Mouse (Mus musculus): ENCODE measurements around the gene Dgke.
"Not testable (repeated sequence)": the region's sequence is repeated elsewhere in the genome, so short reads cannot be mapped to it uniquely, and the experiment has no call there.

Gene Dgke

DNA sequence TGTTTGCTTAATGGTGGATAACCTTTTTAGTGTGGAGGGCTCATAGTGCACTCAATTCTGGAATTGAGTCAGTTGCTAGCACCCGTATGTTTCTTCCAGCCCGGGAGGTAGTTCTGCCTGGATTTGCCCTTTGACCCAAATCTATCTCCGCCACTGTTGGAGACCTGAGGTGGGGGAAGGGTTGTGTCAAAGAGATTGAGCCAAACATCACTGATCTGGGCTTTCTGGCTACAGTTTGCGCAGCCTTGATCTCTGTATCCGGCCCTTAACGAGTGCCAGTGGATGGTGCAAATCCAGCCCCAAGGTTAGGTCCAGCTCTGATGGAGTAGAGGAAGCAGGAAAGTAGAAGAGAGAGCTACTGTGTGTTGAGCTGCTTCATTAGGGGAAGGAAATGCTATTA, 63.6 kb downstream of the Dgke start:
- in situ Hi-C loops (cut with MboI, MseI): no loop called here

DNA sequence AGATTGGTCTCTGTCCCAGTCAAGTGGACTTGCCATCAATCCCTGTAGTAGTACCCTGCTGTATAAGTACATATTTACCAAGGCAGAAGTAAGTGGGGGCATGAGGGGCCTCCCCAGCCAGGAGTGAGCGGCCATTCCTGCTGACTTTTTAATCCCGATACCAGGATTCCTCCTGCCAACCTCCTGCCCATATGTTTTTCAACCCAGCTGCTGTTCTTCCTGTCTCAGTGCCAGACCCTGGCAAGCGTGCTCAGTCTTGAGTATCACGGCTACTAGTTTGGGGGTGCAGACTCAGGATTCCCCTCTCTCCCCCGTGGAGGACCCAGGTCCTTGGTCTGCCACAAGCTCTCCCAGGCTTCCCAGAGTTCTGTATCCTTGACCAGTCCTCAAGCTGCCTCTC, 64.0 kb downstream of the Dgke start:
- in situ Hi-C loops (cut with MboI, MseI): no loop called here

- in situ Hi-C loops (cut with MboI, MseI): no loop called here
Measured at GRCm38 (mm10) chr11:89002068-89002467, 64.6 kb downstream of the Dgke start.

DNA sequence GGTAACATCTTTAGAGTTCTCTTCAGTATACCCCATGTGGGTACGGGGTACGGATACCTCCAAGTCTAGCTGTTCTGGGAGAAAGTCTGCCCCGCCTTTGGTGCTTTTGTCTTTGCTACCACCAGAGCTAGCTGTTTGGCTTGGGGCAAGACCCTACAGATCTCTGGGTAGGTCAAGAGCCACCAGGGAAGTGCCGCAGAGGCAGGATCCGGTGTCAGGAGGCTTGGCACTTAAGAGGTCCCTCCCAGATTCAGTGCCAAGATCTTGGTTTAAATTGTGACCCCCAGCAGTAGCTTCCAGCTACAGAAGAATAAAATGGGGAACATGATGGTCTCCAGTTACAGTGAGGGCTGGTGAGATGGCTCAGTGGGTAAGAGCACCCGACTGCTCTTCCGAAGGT, 65.1 kb downstream of the Dgke start:
- in situ Hi-C loops (cut with MboI, MseI): no loop called here

GRCm38 (mm10) chr11:89000527-89000819, 66.2 kb downstream of the Dgke start:
- in situ Hi-C loops (cut with MboI, MseI): no loop called here

DNA sequence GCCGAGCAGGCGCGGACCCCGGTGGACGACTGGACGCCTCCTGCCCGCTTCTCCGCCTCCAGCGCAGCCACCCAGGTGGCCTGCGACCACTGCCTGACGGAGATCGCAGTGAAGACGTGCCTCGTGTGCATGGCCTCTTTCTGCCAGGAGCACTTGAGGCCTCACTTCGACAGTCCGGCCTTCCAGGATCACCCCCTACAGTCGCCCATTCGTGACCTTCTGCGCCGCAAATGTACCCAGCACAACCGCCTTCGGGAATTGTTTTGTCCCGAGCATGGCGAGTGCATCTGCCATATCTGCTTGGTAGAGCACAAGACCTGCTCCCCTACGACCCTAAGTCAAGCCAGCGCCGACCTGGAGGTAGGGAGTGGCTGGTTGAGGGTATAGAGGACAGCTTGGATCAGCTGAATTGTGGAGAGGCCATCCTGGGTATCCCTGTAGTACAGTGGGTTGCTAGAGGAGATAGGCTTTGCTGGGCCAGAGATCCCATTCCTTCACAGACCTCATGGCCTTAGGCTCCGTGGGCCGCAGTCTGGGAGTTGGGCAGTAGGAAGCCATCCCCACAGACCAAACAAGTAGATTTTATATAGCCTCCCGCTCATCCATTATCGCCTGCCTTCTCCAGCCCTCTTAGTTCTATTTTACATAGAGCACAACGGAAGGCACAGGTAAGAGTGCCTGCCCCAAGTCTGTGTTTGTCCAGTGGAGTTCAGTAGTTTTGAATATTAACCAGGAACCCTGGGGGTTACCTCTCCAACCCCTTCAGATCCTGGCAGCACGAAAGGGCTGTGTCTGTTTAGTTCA, 66.7 kb downstream of the Dgke start:
- in situ Hi-C loops (cut with MboI, MseI): no loop called here

DNA sequence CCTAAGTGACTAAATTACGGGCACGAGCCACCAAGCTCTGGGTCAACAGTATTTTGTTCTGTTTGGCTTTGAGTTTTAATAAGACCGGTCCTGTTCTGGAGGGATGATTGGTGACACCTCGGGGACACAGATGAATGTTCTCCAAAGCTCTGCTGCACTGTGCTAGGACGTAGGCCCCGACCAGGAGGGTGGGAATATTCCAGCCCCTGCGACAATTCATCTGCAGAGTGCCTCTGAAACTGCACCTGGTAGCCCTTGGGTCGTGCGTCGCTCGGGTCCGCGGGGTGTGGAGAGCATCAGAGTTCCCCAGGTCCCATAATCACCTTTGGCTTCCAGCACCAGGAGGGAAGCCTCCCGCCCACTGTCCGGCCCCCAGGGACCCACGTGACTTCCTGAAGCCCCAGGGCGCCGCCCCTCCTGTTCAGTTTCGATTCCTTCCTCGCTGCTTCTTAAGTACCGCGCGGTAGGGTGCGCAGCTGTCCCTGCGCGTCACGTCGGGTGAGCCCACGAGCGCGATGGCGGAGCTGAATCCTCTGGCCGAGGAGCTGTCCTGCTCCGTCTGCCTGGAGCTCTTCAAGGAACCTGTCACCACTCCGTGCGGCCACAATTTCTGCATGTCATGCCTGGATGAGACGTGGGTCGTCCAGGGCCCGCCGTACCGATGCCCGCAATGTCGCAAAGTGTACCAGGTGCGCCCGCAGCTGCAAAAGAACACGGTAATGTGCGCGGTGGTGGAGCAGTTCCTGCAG, 67.5 kb downstream of the Dgke start, which contains the start of gene Trim25:
TSS of gene Trim25 (plus strand) at position 403 of the 749 bp plus-strand sequence.
- in situ Hi-C loops (cut with MboI, MseI): no loop called here

GRCm38 (mm10) chr11:88998406-88998805, 68.2 kb downstream of the Dgke start:
- in situ Hi-C loops (cut with MboI, MseI): no loop called here

- in situ Hi-C loops (cut with MboI, MseI): not testable (repeated sequence)
Measured at GRCm38 (mm10) chr11:88997343-88997742, 69.3 kb downstream of the Dgke start.

GRCm38 (mm10) chr11:88996427-88996826, 70.2 kb downstream of the Dgke start:
- in situ Hi-C loops (cut with MboI, MseI): no loop called here

- in situ Hi-C loops (cut with MboI, MseI): no loop called here
Measured at GRCm38 (mm10) chr11:88995616-88996015, 71.0 kb downstream of the Dgke start.

DNA sequence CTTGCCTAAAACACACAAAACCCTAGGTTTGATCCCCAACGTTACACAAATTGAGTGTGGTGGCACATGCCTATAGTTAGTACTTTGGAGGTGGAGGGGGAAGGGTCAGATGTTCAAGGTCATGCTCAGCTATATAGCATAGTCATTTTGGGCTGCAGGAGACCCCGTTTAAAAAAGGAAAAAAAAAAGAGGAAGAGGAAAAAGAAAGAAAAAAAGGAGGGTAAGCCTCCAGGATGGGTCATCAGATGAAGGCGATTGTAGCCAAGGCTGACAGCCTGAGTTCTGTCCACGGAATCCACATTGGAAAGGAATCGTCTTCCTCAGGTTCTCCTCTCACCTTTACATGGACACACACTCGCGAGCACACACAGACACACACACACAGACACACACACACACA, 72.2 kb downstream of the Dgke start:
- in situ Hi-C loops (cut with MboI, MseI): no loop called here

DNA sequence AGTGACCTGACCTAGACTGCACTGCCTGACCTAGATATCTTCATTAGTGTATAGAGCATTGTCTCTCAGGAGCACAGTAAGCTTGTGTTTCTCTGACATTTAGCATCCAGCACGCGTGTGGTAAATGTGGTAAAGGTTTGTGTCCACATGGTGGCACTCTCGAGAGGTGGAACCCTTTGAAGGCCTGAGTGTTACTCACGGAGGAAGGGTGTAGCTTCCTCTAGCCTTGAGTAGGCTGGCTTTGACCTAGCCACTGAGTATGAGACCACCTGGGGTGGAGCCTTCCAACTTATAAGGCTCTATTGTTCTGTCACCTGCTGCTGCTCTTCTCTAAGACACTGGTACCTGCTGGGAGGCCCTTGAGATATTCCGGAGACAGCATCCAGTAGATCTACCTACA, 73.0 kb downstream of the Dgke start:
- in situ Hi-C loops (cut with MboI, MseI): no loop called here

DNA sequence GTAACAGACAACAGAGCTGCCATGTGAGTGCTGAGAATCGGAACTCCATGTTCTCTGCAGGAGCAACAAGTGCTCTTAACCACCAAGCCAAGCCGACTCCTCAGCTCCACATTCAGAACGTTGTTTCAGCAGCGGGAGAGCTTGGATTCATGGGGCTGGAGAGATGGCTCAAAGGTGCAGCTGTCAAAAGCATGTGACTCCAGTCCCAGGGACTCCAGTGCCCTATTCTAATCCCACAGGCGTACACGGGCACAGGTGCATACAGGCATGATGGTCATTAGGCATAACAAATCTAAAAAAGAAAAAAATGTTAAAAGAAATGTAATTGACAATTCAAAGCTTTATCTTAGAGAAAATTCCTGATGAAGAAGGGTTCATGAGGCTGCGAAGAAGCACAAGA, 73.5 kb downstream of the Dgke start:
- in situ Hi-C loops (cut with MboI, MseI): no loop called here

DNA sequence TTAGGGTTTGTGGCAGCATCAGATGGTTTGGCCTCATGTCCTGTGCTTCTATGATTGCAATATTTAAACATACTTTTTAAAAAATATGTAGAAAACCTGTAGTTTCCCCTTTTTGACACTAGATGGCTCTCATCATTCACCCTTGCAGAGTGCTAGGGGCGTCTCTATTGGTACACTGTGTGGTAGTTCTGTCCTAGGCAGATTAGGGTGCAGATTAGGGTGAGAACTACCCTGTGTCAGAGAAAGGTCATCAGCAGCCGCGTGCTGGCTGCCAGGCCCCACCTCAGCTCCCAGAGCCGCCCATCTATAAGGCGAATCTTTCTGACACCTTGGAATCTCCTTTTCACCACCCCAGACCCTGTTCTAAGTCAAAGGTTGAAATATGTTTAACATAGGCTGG, 77.1 kb downstream of the Dgke start:
- in situ Hi-C loops (cut with MboI, MseI): no loop called here

GRCm38 (mm10) chr11:88988956-88989355, 77.7 kb downstream of the Dgke start:
- in situ Hi-C loops (cut with MboI, MseI): no loop called here

DNA sequence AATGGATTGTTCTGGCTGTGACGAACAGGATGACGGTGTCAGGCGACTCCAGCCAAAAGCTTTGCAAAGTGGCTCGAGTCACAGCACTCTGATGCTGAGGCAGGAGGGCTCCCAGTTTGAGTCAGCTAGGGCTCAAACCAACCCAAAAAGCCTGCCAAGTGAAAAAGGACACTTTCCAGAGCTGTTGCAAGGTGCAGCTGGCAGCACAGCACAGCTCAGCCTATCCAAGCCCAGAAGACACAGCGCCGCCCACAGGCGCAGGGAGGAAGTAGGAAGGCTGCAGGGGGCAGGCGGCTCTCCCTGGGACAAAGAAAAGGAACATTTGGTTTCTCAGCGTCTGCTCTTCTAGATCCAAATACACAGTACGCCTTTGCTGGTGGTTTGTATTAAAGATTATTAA, 80.0 kb downstream of the Dgke start:
- in situ Hi-C loops (cut with MboI, MseI): no loop called here
